Mouse (Mus musculus) liver, embryonic 14.5 days (tissue): ENCODE results near the gene Cfap299. TPM values are rescaled to one million over a fixed set of nuclear protein-coding genes. Genes with fewer than 3 reads are reported as not detected.

Experiments
- ATAC-seq: fragments of 200-750 bp; cut with Nextera tagmentation; 2 replicates; pipeline ENCODE4 v1.8.0; 2017; ENCODE audit warnings: moderate number of reproducible peaks, mild to moderate bottlenecking, moderate library complexity; ENCODE audit not compliant: insufficient read depth
- DNase-seq, 3 experiments: peaks; one replicate each; pipeline ENCODE4 v3.0.0-alpha.2; 2012 to 2013; ENCODE audit warnings: low read depth in 3 of 3, low spot score in 3 of 3
- H3K27ac ChIP-seq: fragments of 300-500 bp; sonication (generic); 2 replicates; pipeline ENCODE4 v1.5.1; 2014; ENCODE audit warnings: moderate library complexity, mild to moderate bottlenecking, control low read depth, inconsistent platforms
- H3K27me3 ChIP-seq: fragments of 300-500 bp; sonication (generic); 2 replicates; pipeline ENCODE4 v1.6.1; 2014; ENCODE audit warnings: mild to moderate bottlenecking, low read length, moderate library complexity; ENCODE audit not compliant: control insufficient read depth, insufficient read depth
- H3K36me3 ChIP-seq: fragments of 300-500 bp; sonication (generic); replicated peaks from 2 replicates; pipeline ENCODE4 v1.6.1; 2014; ENCODE audit warnings: low read depth; ENCODE audit not compliant: control insufficient read depth, insufficient read depth
- H3K4me1 ChIP-seq, 2 experiments: fragments of 200-500 bp in 1 of 2; fragments of 300-500 bp in 1 of 2; sonication (generic) in 1 of 2; replicated peaks; 2 replicates each; pipeline ENCODE4 v1.6.1; 2012 to 2014; ENCODE audit warnings: antibody characterized with exemption in 1 of 2, inconsistent platforms in 1 of 2, low read length in 1 of 2; ENCODE audit not compliant: control insufficient read depth in 2 of 2, insufficient read depth in 2 of 2
- H3K4me2 ChIP-seq: fragments of 300-500 bp; sonication (generic); 2 replicates; pipeline ENCODE4 v1.6.1; 2014; ENCODE audit warnings: low read depth, mild to moderate bottlenecking, control low read depth, moderate library complexity
- H3K4me3 ChIP-seq, 2 experiments: fragments of 200-500 bp in 1 of 2; fragments of 300-500 bp in 1 of 2; sonication (generic) in 1 of 2; 2 replicates each; pipeline ENCODE4 v1.5.1; 2012 to 2014; ENCODE audit warnings: low read depth in 2 of 2, low read length in 2 of 2, mild to moderate bottlenecking in 2 of 2, control low read depth in 1 of 2, inconsistent platforms in 1 of 2, moderate library complexity in 1 of 2; ENCODE audit not compliant: insufficient read depth in 1 of 2
- H3K9ac ChIP-seq: fragments of 300-500 bp; sonication (generic); replicated peaks from 2 replicates; pipeline ENCODE4 v1.6.1; 2014; ENCODE audit warnings: mild to moderate bottlenecking, control low read depth, moderate library complexity
- H3K9me3 ChIP-seq: fragments of 300-500 bp; sonication (generic); 2 replicates; pipeline ENCODE4 v1.6.1; 2016; ENCODE audit warnings: low read length, mixed read lengths; ENCODE audit not compliant: control insufficient read depth
- CTCF ChIP-seq: IDR thresholded peaks from 2 replicates; pipeline ENCODE4 v1.5.1; 2016; ENCODE audit warnings: antibody characterized with exemption, low read depth, control low read depth
- EP300 ChIP-seq: IDR thresholded peaks from 2 replicates; pipeline ENCODE4 v1.6.1; 2016; ENCODE audit warnings: antibody characterized with exemption, low read depth
- WGBS: fragments of 180-500 bp; shearing (Covaris S2); extraction: QIAGEN DNeasy Blood & Tissue Kit; methylation state at CpG from one replicate; pipeline ENCODE4 v1.1.7; 2014; ENCODE audit not compliant: insufficient replicate concordance; 5-methylcytosine and 5-hydroxymethylcytosine counted together
- microRNA counts: library from miRNA; unstranded; fragments of <30 nt; microRNA quantifications from one replicate; lab custom pipeline; 2016
- microRNA-seq: library from miRNA; unstranded; fragments of <30 nt; microRNA quantifications from one replicate; pipeline ENCODE4, GENCODE M21; 2016
- polyA plus RNA-seq, 2 experiments: library from polyadenylated mRNA; depleted of rRNA in 1 of 2; stranded (reverse) in 1 of 2; unstranded in 1 of 2; fragments of >200 nt; fragmentation: Nextera tagmentation in 1 of 2; extraction: Ambion mirVana in 1 of 2; gene quantifications; 2 replicates each; pipeline versions ENCODE4 v1.2.1 to v1.2.3; 2012 to 2014

Cfap299 gene
- polyA plus RNA-seq, 2 experiments, result not detected

DNA sequence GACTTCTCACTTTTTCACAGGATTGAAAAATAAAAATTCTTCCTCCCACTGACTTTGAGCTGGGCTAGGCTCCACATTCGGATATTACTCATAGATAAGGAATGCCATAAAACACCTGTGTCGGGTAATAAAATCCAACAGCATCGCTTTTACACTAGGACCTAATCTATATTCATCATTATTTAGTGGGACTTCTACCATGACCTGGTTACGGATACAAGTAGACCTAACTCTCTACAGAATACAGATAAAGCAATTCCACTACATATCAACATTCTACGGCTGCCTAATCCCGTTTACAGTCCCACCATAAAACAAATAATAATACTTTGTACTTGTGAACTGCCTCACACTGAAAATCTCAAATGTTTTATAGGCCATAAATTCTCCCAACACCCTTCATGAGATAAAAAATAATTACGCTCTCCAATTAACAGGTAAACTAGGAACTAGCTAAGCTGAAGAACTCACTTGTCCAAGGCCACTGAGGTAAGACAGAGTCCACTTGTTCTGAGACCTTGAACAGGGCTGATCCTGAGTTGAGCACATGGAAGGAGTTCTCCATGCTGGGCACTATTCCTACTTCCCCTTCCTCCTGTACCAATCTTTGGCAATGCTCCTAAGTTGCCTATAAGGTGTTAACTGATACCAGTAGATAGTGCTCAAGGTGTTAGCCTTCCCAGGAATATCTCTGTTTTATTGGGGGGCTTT, 513.7 kb downstream of the Cfap299 start:
- WGBS, result 67% methylated on average over 7 of the region's 7 CpGs
- Histone ChIP-seq H3K36me3 (no peaks in the 10 kb centered on the region), H3K9ac (no peak overlapping the region), H3K4me2 (no peak overlapping the region), H3K4me1 (no peaks in the 10 kb centered on the region), H3K4me3 (no peak overlapping the region), H3K9me3 (no peaks in the 10 kb centered on the region), H3K27ac (no peak overlapping the region), H3K27me3 (no peaks in the 10 kb centered on the region)
- TF ChIP-seq EP300 (no peak), CTCF (no peak)
- no peak for ATAC-seq
- DNase-seq, result no peak

DNA sequence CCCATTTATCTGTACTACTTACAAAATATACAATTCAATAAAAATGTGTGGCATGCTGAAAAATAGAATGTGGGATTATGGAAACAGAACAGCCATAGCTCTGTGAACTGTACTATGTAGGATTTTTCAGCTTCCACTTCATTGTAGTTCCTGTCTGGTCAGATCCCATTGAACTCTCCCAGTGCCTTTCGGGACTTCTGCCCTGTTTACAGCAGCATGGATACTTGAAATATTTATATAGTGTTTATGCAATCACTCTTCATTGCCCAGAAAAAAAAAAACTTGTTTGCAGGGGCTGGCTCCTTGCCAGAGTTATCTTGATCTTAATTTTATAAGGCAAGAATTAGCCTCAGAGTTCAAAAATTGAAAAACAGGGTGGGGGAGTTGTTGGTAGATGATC, 515.6 kb downstream of the Cfap299 start:
- DNase-seq (no peak), ATAC-seq (no peak)
- Histone ChIP-seq H3K4me3 (no peak overlapping the region), H3K9ac (no peak overlapping the region), H3K9me3 (no peaks in the 10 kb centered on the region), H3K4me1 (no peaks in the 10 kb centered on the region), H3K4me2 (no peak overlapping the region), H3K27me3 (no peaks in the 10 kb centered on the region), H3K36me3 (no peaks in the 10 kb centered on the region), H3K27ac (no peak overlapping the region)
- WGBS, result 32% methylated on average over 1 of the region's 1 CpGs
- no peak for TF ChIP-seq CTCF
- TF ChIP-seq EP300, result no peak

MicroRNAs within 50 kb of the gene (microRNA counts, 519-probe panel; counts per million panel counts)
- 69.9 counts per million for microRNA mmu-miR-703 (lab: Ali Mortazavi, UCI)

Small RNAs within 50 kb of the gene (microRNA-seq; reads per million reads assigned to microRNA genes)
- gene Mir703, result not detected

Other genes with a start within 250 kb of the Cfap299 start
- 0.03 TPM in 1 of 2 replicates, not detected in the other for gene Prdm8, start 162.1 kb upstream of the Cfap299 start, polyA plus RNA-seq (2012; rRNA removed)
- gene Prdm8, start 162.1 kb upstream of the Cfap299 start, polyA plus RNA-seq (2014; fragmentation: Nextera tagmentation; extraction: Ambion mirVana), result not detected in 2 replicates
- 0.01 TPM in 1 of 2 replicates, not detected in the other for gene Fgf5, start 75.1 kb upstream of the Cfap299 start, polyA plus RNA-seq (2012; rRNA removed)
- gene Fgf5, start 75.1 kb upstream of the Cfap299 start, polyA plus RNA-seq (2014; fragmentation: Nextera tagmentation; extraction: Ambion mirVana), result 0.15 and 0.19 TPM in 2 replicates
- gene Gm11111, start 223.4 kb downstream of the Cfap299 start, polyA plus RNA-seq (2012; rRNA removed), result not detected in 2 replicates
- not detected in 2 replicates for gene Gm11111, start 223.4 kb downstream of the Cfap299 start, polyA plus RNA-seq (2014; fragmentation: Nextera tagmentation; extraction: Ambion mirVana)